ENCODE assay signal across 19 mouse cellular contexts in the genomic region with DNA sequence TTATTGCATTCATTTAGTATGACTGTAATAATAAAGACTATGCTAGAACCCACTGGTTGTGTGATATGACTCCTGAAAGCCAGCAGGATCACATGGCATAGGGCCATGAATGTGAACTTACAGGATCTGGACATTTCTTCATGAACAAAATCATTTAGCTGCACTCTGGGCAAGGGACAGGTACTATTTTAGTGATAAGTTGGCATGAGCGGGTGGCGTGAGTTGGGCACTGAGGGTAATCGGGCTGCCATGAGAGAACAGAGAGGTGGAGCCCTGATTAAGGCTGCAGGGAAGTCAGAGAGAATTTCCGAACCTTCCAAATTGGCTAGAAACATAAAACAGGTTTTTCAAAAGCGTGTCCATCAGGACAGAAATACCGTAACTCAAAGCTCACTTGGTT.
"Had no signal": no experiment of that assay in that cellular context is flagged by ENCODE, and none has a peak within 500 bp of the region (broad histone marks: within the 10 kb centered on the region; RNA-seq: fewer than 3 reads in every experiment).

No protein-coding gene starts in this region.

- H3K9ac ChIP-seq: heart, embryonic 12.5 days; hindbrain, embryonic 12.5 days; hindbrain, embryonic 14.5 days; intestine, embryonic 15.5 days; limb, embryonic 12.5 days; liver, embryonic 13.5 days; liver, embryonic 15.5 days had no signal

- DNase-seq: gastrocnemius, postnatal 10 days; gastrocnemius, postnatal 25 days; heart, postnatal 4 days; kidney, adult 8-10 months; kidney, postnatal 10 days; kidney, postnatal 25 days; kidney, postnatal 4 days; liver; liver, embryonic 13.5 days had no signal

- H3K27ac ChIP-seq: heart, embryonic 10.5 days; hindbrain, embryonic 10.5 days; hindbrain, embryonic 12.5 days; hindbrain, embryonic 14.5 days; intestine, embryonic 15.5 days; limb, embryonic 10.5 days; limb, embryonic 12.5 days; liver, embryonic 13.5 days; liver, embryonic 15.5 days had no signal

- H3K27me3 ChIP-seq: heart, embryonic 12.5 days; intestine, embryonic 15.5 days; liver, embryonic 15.5 days had no signal

- H3K36me3 ChIP-seq: heart, embryonic 10.5 days; heart, embryonic 12.5 days; hindbrain, embryonic 10.5 days; hindbrain, embryonic 12.5 days; intestine, embryonic 15.5 days; limb, embryonic 10.5 days; limb, embryonic 12.5 days; liver, embryonic 13.5 days; liver, embryonic 15.5 days had no signal

- H3K4me3 ChIP-seq: heart, embryonic 10.5 days; heart, embryonic 12.5 days; hindbrain, embryonic 10.5 days; hindbrain, embryonic 12.5 days; intestine, embryonic 15.5 days; layer of hippocampus, adult 2 months; limb, embryonic 10.5 days; limb, embryonic 12.5 days; liver, embryonic 13.5 days; liver, embryonic 15.5 days had no signal
